Mouse (Mus musculus) MEL (cell line): ENCODE data around the gene Fmo5. TPM values are rescaled to one million over a fixed set of nuclear protein-coding genes. Genes with fewer than 3 reads are reported as not detected.

ENCODE experiments used
- DNase-seq: peaks from one replicate; pipeline ENCODE4 v3.0.0; 2011; ENCODE audit warnings: low read depth, low spot score
- H3K27ac ChIP-seq: 2 replicates; pipeline ENCODE4 v1.5.1; 2012; ENCODE audit warnings: low read depth, mild to moderate bottlenecking, control low read depth, low read length, moderate library complexity; ENCODE audit not compliant: control insufficient read depth
- H3K27me3 ChIP-seq, 2 experiments: fragments of 150-350 bp in 1 of 2; sonication (generic) in 1 of 2; 2 replicates each; pipeline ENCODE4 v1.6.1; 2012; ENCODE audit warnings: low read length in 2 of 2, mild to moderate bottlenecking in 2 of 2, improper control_type of control experiment in 1 of 2, moderate library complexity in 1 of 2; ENCODE audit not compliant: insufficient read depth in 2 of 2, control insufficient read depth in 1 of 2
- H3K36me3 ChIP-seq, 2 experiments: 2 replicates each; pipeline ENCODE4 v1.6.1; 2012 to 2014; ENCODE audit warnings: low read length in 2 of 2, improper control_type of control experiment in 1 of 2, inconsistent platforms in 1 of 2, mild to moderate bottlenecking in 1 of 2; ENCODE audit not compliant: insufficient read depth in 2 of 2, control insufficient read depth in 1 of 2
- H3K4me1 ChIP-seq, 2 experiments: fragments of 150-350 bp in 1 of 2; sonication (generic) in 1 of 2; 2 replicates each; pipeline ENCODE4 v1.6.1; 2012; ENCODE audit warnings: low read length in 2 of 2, improper control_type of control experiment in 1 of 2, mild to moderate bottlenecking in 1 of 2; ENCODE audit not compliant: insufficient read depth in 2 of 2, control insufficient read depth in 1 of 2
- H3K4me3 ChIP-seq, 2 experiments: fragments of 150-350 bp in 1 of 2; sonication (generic) in 1 of 2; 2 replicates each; pipeline ENCODE4 v1.5.1; 2012; ENCODE audit warnings: low read depth in 2 of 2, low read length in 2 of 2, mild to moderate bottlenecking in 2 of 2, moderate library complexity in 2 of 2, control low read depth in 1 of 2, improper control_type of control experiment in 1 of 2; ENCODE audit not compliant: control insufficient read depth in 1 of 2, insufficient read depth in 1 of 2
- H3K79me2 ChIP-seq: 2 replicates; pipeline ENCODE4 v1.6.1; 2012; ENCODE audit warnings: mild to moderate bottlenecking, low read length, moderate library complexity; ENCODE audit not compliant: control insufficient read depth, poor library complexity, insufficient read depth
- H3K9ac ChIP-seq: 2 replicates; pipeline ENCODE4 v1.6.1; 2012; ENCODE audit warnings: low read depth, mild to moderate bottlenecking, control low read depth, low read length, moderate library complexity; ENCODE audit not compliant: control insufficient read depth, poor library complexity, severe bottlenecking
- H3K9me3 ChIP-seq: fragments of 150-350 bp; sonication (generic); replicated peaks from 2 replicates; pipeline ENCODE4 v1.6.1; 2012; ENCODE audit warnings: mild to moderate bottlenecking, low read length, improper control_type of control experiment, moderate library complexity; ENCODE audit not compliant: insufficient read depth
- BHLHE40 ChIP-seq: IDR thresholded peaks from 2 replicates; pipeline ENCODE4 v1.6.1; 2012; ENCODE audit warnings: low read depth, mild to moderate bottlenecking, inconsistent platforms, low read length, improper control_type of control experiment, borderline replicate concordance
- CTCF ChIP-seq, 3 experiments: IDR thresholded peaks in 2 of 3; conservative IDR thresholded peaks in 1 of 3; 2 replicates each; pipeline ENCODE4 v1.5.1; 2011 to 2012; ENCODE audit warnings: low read length in 3 of 3, low read depth in 2 of 3, mild to moderate bottlenecking in 2 of 3, improper control_type of control experiment in 1 of 3, inconsistent platforms in 1 of 3, mixed read lengths in 1 of 3, moderate library complexity in 1 of 3; ENCODE audit not compliant: control insufficient read depth in 1 of 3, insufficient read depth in 1 of 3, poor library complexity in 1 of 3, severe bottlenecking in 1 of 3
- E2F4 ChIP-seq: IDR thresholded peaks from 2 replicates; pipeline ENCODE4 v1.6.1; 2011; ENCODE audit warnings: low read depth, low read length, improper control_type of control experiment, borderline replicate concordance
- EP300 ChIP-seq, 2 experiments: IDR thresholded peaks; 2 replicates each; pipeline ENCODE4 v1.6.1; 2011; ENCODE audit warnings: improper control_type of control experiment in 2 of 2, low read length in 2 of 2, low read depth in 1 of 2, mild to moderate bottlenecking in 1 of 2
- GATA1 ChIP-seq: IDR thresholded peaks from 2 replicates; pipeline ENCODE4 v1.6.1; 2011; ENCODE audit warnings: low read depth, low read length, improper control_type of control experiment
- MAFK ChIP-seq: IDR thresholded peaks from 2 replicates; pipeline ENCODE4 v1.6.1; 2011; ENCODE audit warnings: low read depth, mild to moderate bottlenecking, low read length, improper control_type of control experiment, borderline replicate concordance
- MXI1 ChIP-seq: IDR thresholded peaks from 2 replicates; pipeline ENCODE4 v1.6.1; 2011; ENCODE audit warnings: mild to moderate bottlenecking, low read depth, low read length, improper control_type of control experiment
- MYB ChIP-seq: IDR thresholded peaks from 2 replicates; pipeline ENCODE4 v1.6.1; 2011; ENCODE audit warnings: mild to moderate bottlenecking, low read depth, low read length, improper control_type of control experiment
- NRF1 ChIP-seq: IDR thresholded peaks from 2 replicates; pipeline ENCODE4 v1.6.1; 2014; ENCODE audit warnings: low read depth, mild to moderate bottlenecking, inconsistent platforms, low read length, improper control_type of control experiment, moderate library complexity; ENCODE audit not compliant: poor library complexity, insufficient read depth, severe bottlenecking
- POLR2A ChIP-seq, 2 experiments: IDR thresholded peaks; 2 replicates each; pipeline ENCODE4 v1.6.1; 2011 to 2012; ENCODE audit warnings: low read length in 2 of 2, mild to moderate bottlenecking in 2 of 2, control low read depth in 1 of 2, improper control_type of control experiment in 1 of 2, low read depth in 1 of 2, moderate library complexity in 1 of 2; ENCODE audit not compliant: control insufficient read depth in 1 of 2, insufficient read depth in 1 of 2, poor library complexity in 1 of 2
- POLR2AphosphoS2 ChIP-seq: IDR thresholded peaks from 2 replicates; pipeline ENCODE4 v1.6.1; 2011; ENCODE audit warnings: low read length, improper control_type of control experiment
- POLR2AphosphoS5 ChIP-seq: IDR thresholded peaks from 2 replicates; pipeline ENCODE4 v1.6.1; 2012; ENCODE audit warnings: low read depth, borderline replicate concordance, mild to moderate bottlenecking, inconsistent platforms, low read length, moderate library complexity, mixed read lengths
- RAD21 ChIP-seq: IDR thresholded peaks from 2 replicates; pipeline ENCODE4 v1.6.1; 2011; ENCODE audit warnings: mild to moderate bottlenecking, low read depth, low read length, improper control_type of control experiment
- RCOR1 ChIP-seq: IDR thresholded peaks from 2 replicates; pipeline ENCODE4 v1.6.1; 2012; ENCODE audit warnings: low read depth, mild to moderate bottlenecking, inconsistent platforms, low read length, improper control_type of control experiment
- SIN3A ChIP-seq: IDR thresholded peaks from 2 replicates; pipeline ENCODE4 v1.6.1; 2012; ENCODE audit warnings: low read length, improper control_type of control experiment, inconsistent platforms
- SMC3 ChIP-seq: IDR thresholded peaks from 2 replicates; pipeline ENCODE4 v1.6.1; 2011; ENCODE audit warnings: low read depth, low read length, improper control_type of control experiment
- TAL1 ChIP-seq: IDR thresholded peaks from 2 replicates; pipeline ENCODE4 v1.6.1; 2012; ENCODE audit warnings: mild to moderate bottlenecking, inconsistent platforms, low read length, moderate library complexity, mixed read lengths
- TBP ChIP-seq: IDR thresholded peaks from 2 replicates; pipeline ENCODE4 v1.8.0; 2011; ENCODE audit warnings: low read depth, low read length, improper control_type of control experiment
- TCF12 ChIP-seq: IDR thresholded peaks from 2 replicates; pipeline ENCODE4 v1.6.1; 2014; ENCODE audit warnings: low read depth, mild to moderate bottlenecking, inconsistent platforms, low read length, improper control_type of control experiment, moderate library complexity
- UBTF ChIP-seq: IDR thresholded peaks from 2 replicates; pipeline ENCODE4 v1.6.1; 2012; ENCODE audit warnings: low read depth, mild to moderate bottlenecking, inconsistent platforms, low read length, improper control_type of control experiment, moderate library complexity, borderline replicate concordance; ENCODE audit not compliant: insufficient read depth
- USF1 ChIP-seq: IDR thresholded peaks from 2 replicates; pipeline ENCODE4 v1.6.1; 2014; ENCODE audit warnings: low read depth, mild to moderate bottlenecking, inconsistent platforms, low read length, improper control_type of control experiment, moderate library complexity
- ZKSCAN1 ChIP-seq: IDR thresholded peaks from 2 replicates; pipeline ENCODE4 v1.6.1; 2012; ENCODE audit warnings: low read depth, mild to moderate bottlenecking, inconsistent platforms, low read length, improper control_type of control experiment, moderate library complexity
- polyA plus RNA-seq, 2 experiments: library from polyadenylated mRNA; stranded (reverse) in 1 of 2; unstranded in 1 of 2; fragments of >175 nt in 1 of 2; fragments of >200 nt in 1 of 2; gene quantifications; 2 replicates each; pipeline versions ENCODE4 v1.2.1 to v1.2.4; 2012; ENCODE audit warnings: low replicate concordance in 2 of 2, low read depth in 1 of 2; ENCODE audit not compliant: insufficient read length in 2 of 2, insufficient read depth in 1 of 2, missing spikeins in 1 of 2
- total RNA-seq: library from RNA; depleted of rRNA; stranded (reverse); fragments of 300-350 nt; gene quantifications from 2 replicates; pipeline ENCODE4 v1.2.3, GENCODE M21; 2012

Fmo5 gene
- total and polyA plus RNA-seq, 3 experiments: 0.12 to 0.39 TPM; not detected in 1

- no peak within 1 kb of the TSS for H3K9ac ChIP-seq
- H3K4me3 ChIP-seq: no peak within 1 kb of the TSS
- no peak for DNase-seq
- no peak within 1 kb of the TSS for H3K27ac ChIP-seq
- no peaks in the 10 kb centered on the region for H3K27me3 ChIP-seq
- TF ChIP-seq CTCF (IDR thresholded peaks at IDR 0.05 in 2 of 3, conservative IDR thresholded peaks at IDR 0.05 in 1 of 3; ENCODE audit: control insufficient read depth in 1 of 3, insufficient read depth in 1 of 3, low read depth in 2 of 3, low read length in 3 of 3, poor library complexity in 1 of 3, severe bottlenecking in 1 of 3) (no peak), E2F4 (no peak), RCOR1 (no peak), RAD21 (no peak), SMC3 (no peak), GATA1 (no peak), UBTF (no peak), EP300 (IDR thresholded peaks at IDR 0.05; ENCODE audit: low read depth in 1 of 2, low read length in 2 of 2) (no peak)
- no peaks in the 10 kb centered on the region for H3K36me3 ChIP-seq
- no peaks in the 10 kb centered on the region for H3K4me1 ChIP-seq
- H3K9me3 ChIP-seq: no peaks in the 10 kb centered on the region
- no peaks in the 10 kb centered on the region for H3K79me2 ChIP-seq
Observed at GRCm38 (mm10) chr3:97674644-97675110, 46.1 kb downstream of the Fmo5 start, which contains the start of gene Gm17651. Gene Gm17651 (minus strand): TSS chr3:97674694.

GRCm38 (mm10) chr3:97676126-97676525 lies 47.5 kb downstream of the Fmo5 start:
- no peak for DNase-seq
- Histone ChIP-seq H3K4me3 (no peak overlapping the region), H3K27me3 (no peaks in the 10 kb centered on the region), H3K79me2 (no peaks in the 10 kb centered on the region; the same call in 1 of the 2 replicates), H3K9me3 (no peaks in the 10 kb centered on the region), H3K4me1 (no peaks in the 10 kb centered on the region), H3K9ac (no peak overlapping the region), H3K27ac (no peak overlapping the region), H3K36me3 (no peaks in the 10 kb centered on the region)
- TF ChIP-seq EP300 (IDR thresholded peaks at IDR 0.05; ENCODE audit: low read depth in 1 of 2, low read length in 2 of 2) (no peak), TBP (no peak), NRF1 (no peak), ZKSCAN1 (no peak), MAFK (no peak), RAD21 (no peak), POLR2AphosphoS2 (no peak), POLR2A (IDR thresholded peaks at IDR 0.05; ENCODE audit: control insufficient read depth in 1 of 2, insufficient read depth in 1 of 2, low read depth in 1 of 2, low read length in 2 of 2, poor library complexity in 1 of 2) (no peak), TCF12 (no peak), TAL1 (no peak), GATA1 (no peak), MXI1 (no peak), SIN3A (no peak), E2F4 (no peak), MYB (no peak), BHLHE40 (no peak), USF1 (no peak), POLR2AphosphoS5 (no peak)
